Mouse (Mus musculus) subcutaneous adipose tissue, adult 2 months (tissue): ENCODE measurements around the gene Olfr551. TPM values are rescaled to one million over a fixed set of nuclear protein-coding genes. Genes with fewer than 3 reads are reported as not detected.

Experiments used
- polyA plus RNA-seq: library from polyadenylated mRNA; depleted of rRNA; stranded (reverse); fragments of >200 nt; gene quantifications from 2 replicates; pipeline ENCODE4 v1.2.3, GENCODE M21; 2012; ENCODE audit warnings: low replicate concordance; rRNA removed

Olfr551 gene
- not detected in 2 replicates for polyA plus RNA-seq

GRCm38 (mm10) chr7:102591786-102592185, at the start of gene Olfr551:
Gene Olfr551 (minus strand): TSS chr7:102591886.

GRCm38 (mm10) chr7:102638132-102638531, 46.4 kb upstream of the Olfr551 start, which contains the start of gene Olfr554:
Gene Olfr554 (plus strand): TSS chr7:102638432.

GRCm38 (mm10) chr7:102618118-102618517, 26.4 kb upstream of the Olfr551 start, which contains the start of gene Olfr553:
Gene Olfr553 (minus strand): TSS chr7:102618218.

GRCm38 (mm10) chr7:102597378-102598031, 5.8 kb upstream of the Olfr551 start, which contains the start of gene Olfr552:
Gene Olfr552 (plus strand): TSS chr7:102597770.

GRCm38 (mm10) chr7:102571142-102571541, 20.5 kb downstream of the Olfr551 start, which contains the start of gene Olfr550:
Gene Olfr550 (plus strand): TSS chr7:102571442.

GRCm38 (mm10) chr7:102564999-102565997, 26.4 kb downstream of the Olfr551 start, which contains the start of gene Trim21:
Gene Trim21 (minus strand): TSS chr7:102565486.

GRCm38 (mm10) chr7:102549570-102549969, 42.1 kb downstream of the Olfr551 start, which contains the start of gene Olfr549:
Gene Olfr549 (plus strand): TSS chr7:102549870.

GRCm38 (mm10) chr7:102540596-102540995, 51.1 kb downstream of the Olfr551 start, which contains the start of gene Olfr548-ps1:
Gene Olfr548-ps1 (plus strand): TSS chr7:102540896.

GRCm38 (mm10) chr7:102534449-102534848, 57.2 kb downstream of the Olfr551 start, which contains the start of gene Olfr547:
Gene Olfr547 (plus strand): TSS chr7:102534749.

Other genes starting within 250 kb of the Olfr551 start
- gene Rrm1, start 150.2 kb downstream of the Olfr551 start, polyA plus RNA-seq: 5.9 and 22.5 TPM in 2 replicates
- not detected in 2 replicates for gene Olfr543, start 110.2 kb downstream of the Olfr551 start, polyA plus RNA-seq
- gene Olfr544, start 103.6 kb downstream of the Olfr551 start, polyA plus RNA-seq: not detected in 2 replicates
- gene Olfr545, start 92.3 kb downstream of the Olfr551 start, polyA plus RNA-seq: not detected in 2 replicates
- gene Olfr547, start 57.1 kb downstream of the Olfr551 start, polyA plus RNA-seq: not detected in 2 replicates
- gene Olfr548-ps1, start 51.0 kb downstream of the Olfr551 start, polyA plus RNA-seq: not detected in 2 replicates
- gene Olfr549, start 42.0 kb downstream of the Olfr551 start, polyA plus RNA-seq: not detected in 2 replicates
- 7.0 and 10.4 TPM in 2 replicates for gene Trim21, start 26.4 kb downstream of the Olfr551 start, polyA plus RNA-seq
- gene Olfr550, start 20.4 kb downstream of the Olfr551 start, polyA plus RNA-seq: not detected in 2 replicates
- not detected in 2 replicates for gene Olfr552, start 5.9 kb upstream of the Olfr551 start, polyA plus RNA-seq
- not detected in 2 replicates for gene Olfr553, start 26.3 kb upstream of the Olfr551 start, polyA plus RNA-seq
- not detected in 2 replicates for gene Olfr554, start 46.5 kb upstream of the Olfr551 start, polyA plus RNA-seq
- not detected in 2 replicates for gene Olfr555, start 66.9 kb upstream of the Olfr551 start, polyA plus RNA-seq
- gene Olfr556, start 73.0 kb upstream of the Olfr551 start, polyA plus RNA-seq: not detected in 2 replicates
- 41.4 and 44.2 TPM in 2 replicates for gene Trim68, start 95.4 kb upstream of the Olfr551 start, polyA plus RNA-seq
- not detected in 2 replicates for gene Olfr557, start 104.0 kb upstream of the Olfr551 start, polyA plus RNA-seq
- gene Olfr558, start 110.3 kb upstream of the Olfr551 start, polyA plus RNA-seq: 9.2 and 10.1 TPM in 2 replicates
- gene Olfr33, start 127.2 kb upstream of the Olfr551 start, polyA plus RNA-seq: not detected in 2 replicates
- gene Olfr559, start 135.6 kb upstream of the Olfr551 start, polyA plus RNA-seq: not detected in 2 replicates
- 0.17 and 0.27 TPM in 2 replicates for gene Olfr560, start 167.5 kb upstream of the Olfr551 start, polyA plus RNA-seq
- 11.4 and 14.6 TPM in 2 replicates for gene Olfr78, start 167.6 kb upstream of the Olfr551 start, polyA plus RNA-seq
- 0.12 TPM in 1 of 2 replicates, not detected in the other for gene Olfr561, start 179.3 kb upstream of the Olfr551 start, polyA plus RNA-seq
- gene Olfr564, start 211.6 kb upstream of the Olfr551 start, polyA plus RNA-seq: not detected in 2 replicates